34 mouse cellular contexts compared by ENCODE assay signal in the genomic region with DNA sequence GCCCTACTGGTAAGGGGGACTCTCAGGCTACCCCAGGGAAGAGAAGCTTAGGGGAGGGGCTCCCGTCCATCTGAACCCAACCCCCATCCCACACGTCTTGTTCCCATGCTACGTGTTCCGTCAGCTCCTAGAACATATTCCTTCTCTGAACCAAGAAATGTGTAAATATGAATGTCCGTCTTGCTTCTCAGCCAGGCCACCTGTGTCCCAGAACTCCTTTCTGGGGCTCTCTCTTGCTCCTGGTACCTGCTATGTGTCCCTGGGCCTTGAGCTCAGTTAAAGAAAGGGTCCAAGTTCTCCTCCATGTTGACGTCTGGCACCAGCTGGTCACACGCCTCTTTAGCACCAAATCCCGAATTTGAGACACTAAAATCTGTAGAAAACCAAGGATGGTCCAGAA.
"Had no signal": no experiment of that assay in that cellular context is flagged by ENCODE, and none has a peak within 500 bp of the region (broad histone marks: within the 10 kb centered on the region; RNA-seq: fewer than 3 reads in every experiment).

No protein-coding gene starts in this region.

- H3K27ac ChIP-seq: heart, embryonic 10.5 days; heart, embryonic 13.5 days; heart, embryonic 15.5 days; hindbrain, embryonic 10.5 days; hindbrain, embryonic 12.5 days; hindbrain, embryonic 13.5 days; hindbrain, embryonic 14.5 days; hindbrain, embryonic 15.5 days; hindbrain, postnatal 0 days; intestine, embryonic 15.5 days; kidney, embryonic 15.5 days; kidney, postnatal 0 days; layer of hippocampus, adult 2 months; left cerebral cortex, adult 2 months had no signal

- H3K4me3 ChIP-seq: heart, embryonic 10.5 days; heart, embryonic 12.5 days; heart, embryonic 13.5 days; heart, embryonic 15.5 days; hindbrain, embryonic 10.5 days; hindbrain, embryonic 12.5 days; hindbrain, embryonic 13.5 days; hindbrain, embryonic 15.5 days; intestine, embryonic 15.5 days; kidney, embryonic 15.5 days; layer of hippocampus, adult 2 months; left cerebral cortex, adult 2 months had no signal

- H3K4me1 ChIP-seq: hindbrain, embryonic 10.5 days; intestine, embryonic 15.5 days had no signal

- ATAC-seq: hindbrain, embryonic 16.5 days; hindbrain, postnatal 0 days; inflammation-experienced regulatory T-cells, adult 6 months; intestine, embryonic 15.5 days; intestine, embryonic 16.5 days; intestine, postnatal 0 days had no signal

- H3K4me2 ChIP-seq: heart, embryonic 11.5 days; heart, embryonic 12.5 days; heart, embryonic 13.5 days; heart, embryonic 15.5 days; hindbrain, embryonic 12.5 days; hindbrain, embryonic 13.5 days; hindbrain, embryonic 14.5 days; hindbrain, embryonic 15.5 days; intestine, embryonic 15.5 days; kidney, embryonic 15.5 days had no signal

- DNase-seq: heart, postnatal 14 days; heart, postnatal 36 days; heart, postnatal 4 days; kidney, adult 11 months; kidney, adult 18-20 months; kidney, adult 2 months; kidney, adult 8-10 months; kidney, postnatal 10 days; kidney, postnatal 14 days; kidney, postnatal 25 days; kidney, postnatal 36 days; kidney, postnatal 4 days; layer of hippocampus, adult 9-11 months; layer of hippocampus, postnatal 36 days had no signal

- H3K27me3 ChIP-seq: heart, embryonic 12.5 days; heart, embryonic 13.5 days; heart, embryonic 15.5 days; hindbrain, embryonic 12.5 days; hindbrain, embryonic 13.5 days; hindbrain, embryonic 15.5 days; intestine, embryonic 15.5 days; kidney, embryonic 15.5 days had no signal

- H3K9ac ChIP-seq: heart, embryonic 12.5 days; heart, embryonic 13.5 days; heart, embryonic 15.5 days; hindbrain, embryonic 12.5 days; hindbrain, embryonic 13.5 days; hindbrain, embryonic 14.5 days; hindbrain, embryonic 15.5 days; intestine, embryonic 15.5 days; kidney, embryonic 15.5 days had no signal

- H3K9me3 ChIP-seq: heart, embryonic 10.5 days; heart, embryonic 12.5 days; heart, embryonic 13.5 days; heart, embryonic 15.5 days; hindbrain, embryonic 10.5 days; hindbrain, embryonic 12.5 days; hindbrain, embryonic 13.5 days; hindbrain, embryonic 15.5 days; intestine, embryonic 15.5 days; kidney, embryonic 15.5 days had no signal
